Mouse (Mus musculus) kidney, adult 11 months (tissue): ENCODE measurements around the gene Spaca6.

Experiments
- DNase-seq: peaks from one replicate; pipeline ENCODE4 v3.0.0; 2022

Spaca6 gene

GRCm38 (mm10) chr17:17826751-17827657, at the start of gene Spaca6:
Gene Spaca6 (plus strand): TSS chr17:17827158.
- DNase-seq = peak; percentile 90

GRCm38 (mm10) chr17:17790866-17791630, 35.9 kb upstream of the Spaca6 start:
- DNase-seq = no peak

- DNase-seq = no peak
These were observed 34.4 kb upstream of the Spaca6 start for GRCm38 (mm10) chr17:17792578-17792977.

GRCm38 (mm10) chr17:17795527-17795926, 31.4 kb upstream of the Spaca6 start:
- no peak for DNase-seq

- no peak for DNase-seq
These were observed 3.2 kb upstream of the Spaca6 start for GRCm38 (mm10) chr17:17823612-17824336.

- peak; percentile 58 for DNase-seq
These were observed 902 bp upstream of the Spaca6 start for GRCm38 (mm10) chr17:17825921-17826591.

- peak; percentile 70 for DNase-seq
These were observed 766 bp downstream of the Spaca6 start for GRCm38 (mm10) chr17:17827658-17828190.

- peak; percentile 60 for DNase-seq
These were observed 1.4 kb downstream of the Spaca6 start for GRCm38 (mm10) chr17:17828191-17828981.

GRCm38 (mm10) chr17:17829052-17829785, 2.3 kb downstream of the Spaca6 start:
- DNase-seq = no peak

GRCm38 (mm10) chr17:17829816-17830535, 3.0 kb downstream of the Spaca6 start:
- no peak for DNase-seq

- DNase-seq = no peak
These were observed 3.8 kb downstream of the Spaca6 start for GRCm38 (mm10) chr17:17830731-17831130.

GRCm38 (mm10) chr17:17834896-17835295, 7.9 kb downstream of the Spaca6 start:
- DNase-seq = peak; percentile 52

- no peak for DNase-seq
These were observed 9.1 kb downstream of the Spaca6 start for GRCm38 (mm10) chr17:17836101-17836500.

- DNase-seq = no peak
These were observed 10.5 kb downstream of the Spaca6 start for GRCm38 (mm10) chr17:17837426-17837825.

- DNase-seq = peak; percentile 99
These were observed 11.2 kb downstream of the Spaca6 start for GRCm38 (mm10) chr17:17837919-17838701.

GRCm38 (mm10) chr17:17839276-17839675, 12.3 kb downstream of the Spaca6 start:
- DNase-seq = no peak

- DNase-seq = no peak
These were observed 13.8 kb downstream of the Spaca6 start for GRCm38 (mm10) chr17:17840796-17841195.

- DNase-seq = no peak
These were observed 16.7 kb downstream of the Spaca6 start for GRCm38 (mm10) chr17:17843534-17844261.
